Mouse (Mus musculus) lung, postnatal 10 days (tissue): ENCODE results near the gene Grn.
A peak's percentile ranks its signal among the peaks of the same experiment; 100 is the strongest.
"Not testable (repeated sequence)": the region's sequence is repeated elsewhere in the genome, so short reads cannot be mapped to it uniquely, and the experiment has no call there.

Experiments used
- DNase-seq: peaks from one replicate; pipeline ENCODE4 v3.0.0; 2021

The Grn gene

DNA sequence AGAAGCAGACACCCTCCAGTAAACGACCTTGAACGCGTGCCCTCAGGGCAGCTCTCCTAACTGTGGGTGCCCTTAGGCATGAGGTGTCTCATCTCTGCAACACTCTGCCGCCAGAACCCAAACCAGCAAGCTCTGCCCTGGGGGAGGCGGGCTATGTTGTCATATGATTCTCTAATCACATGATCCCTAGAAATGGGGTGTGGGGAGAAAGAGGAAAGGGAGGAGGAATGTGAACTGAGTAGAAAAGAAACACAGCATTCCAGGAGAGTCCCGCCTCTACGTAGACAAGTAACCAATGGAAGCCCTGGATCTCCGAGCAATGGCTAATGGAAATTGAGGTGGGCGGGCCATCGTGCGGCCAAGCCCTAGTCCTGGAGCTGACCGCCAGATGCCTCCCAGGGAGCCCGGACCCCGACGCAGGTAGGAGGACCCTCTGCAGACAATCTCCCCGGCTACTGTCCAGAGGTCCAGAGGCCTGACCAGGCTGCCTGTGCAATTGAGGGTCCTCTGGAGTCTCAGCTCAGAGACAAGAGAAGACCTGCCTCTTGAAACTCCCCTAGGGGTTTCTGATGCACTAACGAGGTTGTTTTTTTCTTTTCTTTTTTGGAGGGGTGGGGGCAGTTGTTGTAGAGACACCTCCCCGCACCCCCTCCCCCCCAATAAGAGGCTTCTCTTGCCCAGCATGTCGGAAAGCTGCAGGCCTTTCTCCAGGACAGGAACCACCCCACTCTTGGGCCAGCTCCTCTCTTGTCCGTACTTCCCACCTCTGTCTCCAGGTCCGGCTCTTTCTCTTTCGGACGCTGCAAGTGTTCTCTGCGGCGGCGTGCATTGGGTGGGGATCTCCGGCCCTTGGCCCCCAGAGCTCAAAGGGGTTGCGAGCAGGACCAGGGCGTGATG is at the start of gene Grn:
Gene Grn, plus strand, starts transcription at position 195 of the 897 bp plus-strand sequence.
- DNase-seq: peak; percentile 96

DNA sequence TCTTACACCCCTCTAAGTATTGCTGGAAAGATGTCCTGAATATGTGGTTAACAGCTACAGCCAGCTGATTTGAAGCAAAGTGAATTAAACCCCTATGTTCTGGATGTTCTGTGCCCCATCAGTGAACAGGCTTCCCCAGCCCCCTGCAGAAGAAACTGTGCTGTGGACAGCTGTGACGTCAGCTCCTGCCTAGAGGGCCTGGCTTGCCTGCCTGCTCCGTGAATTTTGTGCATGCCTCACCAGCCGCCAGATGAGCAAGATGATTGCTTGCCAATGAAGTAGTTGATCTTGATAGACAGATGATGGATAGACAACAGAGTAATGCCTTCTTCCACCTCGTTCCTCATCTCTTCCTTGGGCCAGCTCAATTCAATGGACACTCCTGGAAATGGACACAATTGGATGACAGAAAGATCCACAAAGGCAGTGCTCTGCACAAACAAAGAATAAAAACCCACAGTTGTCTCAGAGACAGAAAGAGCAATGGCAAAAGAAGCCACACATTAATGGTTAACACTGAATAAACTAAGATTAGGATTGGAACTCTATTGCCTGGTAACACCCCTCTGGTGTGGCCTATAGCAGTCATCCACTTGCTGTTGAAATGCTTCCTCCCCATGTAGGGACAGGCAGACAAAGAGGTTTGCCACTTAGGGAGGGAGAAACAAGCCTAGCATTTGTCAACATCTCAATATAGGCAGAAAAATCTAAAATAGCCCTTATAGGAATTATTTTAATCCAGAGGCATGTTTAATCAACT is 48.6 kb upstream of the Grn start:
- no peak for DNase-seq

DNA sequence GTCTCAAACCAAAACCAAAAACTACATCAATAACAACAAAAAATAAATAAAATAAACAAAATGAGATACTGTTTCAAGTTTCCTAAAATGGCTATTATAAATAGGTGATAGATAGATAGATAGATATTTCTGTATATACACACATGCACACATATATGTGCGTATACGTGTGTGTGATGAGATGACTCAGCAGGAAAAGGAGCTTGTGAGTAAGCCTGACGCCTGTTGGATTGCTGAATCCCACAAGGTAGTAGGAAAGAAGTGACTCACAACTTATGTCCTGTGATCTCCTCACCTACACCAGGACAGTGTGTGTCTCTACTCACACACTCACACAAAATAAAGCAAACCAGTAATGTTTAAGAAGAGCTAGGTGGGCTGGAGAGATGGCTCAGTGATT is 47.3 kb upstream of the Grn start:
- DNase-seq: no peak

DNA sequence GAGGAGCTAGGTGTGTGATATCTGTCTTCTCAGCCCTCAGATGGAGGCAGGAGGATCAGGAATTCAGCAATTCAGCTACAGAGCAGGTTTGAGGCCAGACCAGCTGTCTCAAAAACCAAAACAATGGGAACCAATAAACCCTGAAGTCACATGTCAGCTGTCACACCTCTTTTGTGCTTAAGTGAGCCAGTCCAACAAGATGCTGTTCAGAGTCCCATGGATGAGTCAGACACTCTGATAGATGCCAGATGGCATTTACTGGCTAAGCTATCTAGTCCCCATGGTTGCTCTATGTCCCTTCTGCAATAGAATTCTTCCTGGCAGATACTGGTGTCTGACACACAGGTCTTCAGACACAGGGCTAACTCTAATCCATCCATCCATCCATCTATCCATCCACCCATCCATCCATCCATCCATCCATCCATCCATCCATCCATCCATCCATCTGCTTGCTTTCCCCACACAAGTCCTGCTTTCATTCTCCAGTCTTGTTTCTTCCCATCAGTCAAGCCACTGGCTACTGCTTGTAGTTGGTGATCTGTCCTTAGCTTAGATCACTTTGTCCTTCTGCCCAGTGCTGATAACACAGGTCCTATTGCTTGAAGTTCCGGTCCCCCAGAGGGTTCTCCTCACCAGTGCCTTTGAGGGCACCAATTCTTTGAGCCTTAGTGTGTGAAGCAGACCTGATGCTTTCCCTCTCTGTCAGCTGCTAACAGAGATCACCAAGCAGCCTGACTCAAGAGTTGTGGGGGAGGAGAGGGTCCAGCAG is 46.6 kb upstream of the Grn start:
- DNase-seq: no peak

DNA sequence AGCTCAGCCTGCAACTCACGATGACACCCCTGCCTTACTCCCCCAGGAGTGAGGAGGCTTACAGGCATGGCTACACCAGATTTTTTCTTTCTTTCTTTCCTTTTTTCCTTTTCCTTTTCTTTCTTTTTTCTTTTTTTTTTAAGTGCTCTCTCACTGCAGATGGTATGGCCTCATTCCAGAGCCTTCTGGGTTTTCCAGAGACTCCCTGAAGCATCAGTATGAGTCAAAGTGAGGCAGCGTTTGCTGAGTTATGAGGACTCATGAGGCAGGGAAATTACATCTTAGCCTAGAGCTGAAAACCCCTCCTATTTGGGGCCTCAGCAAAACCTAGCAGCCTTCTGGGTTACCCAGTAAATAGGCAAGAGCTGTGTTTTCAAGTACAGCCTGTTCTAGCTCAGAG is 45.7 kb upstream of the Grn start:
- DNase-seq: no peak

DNA sequence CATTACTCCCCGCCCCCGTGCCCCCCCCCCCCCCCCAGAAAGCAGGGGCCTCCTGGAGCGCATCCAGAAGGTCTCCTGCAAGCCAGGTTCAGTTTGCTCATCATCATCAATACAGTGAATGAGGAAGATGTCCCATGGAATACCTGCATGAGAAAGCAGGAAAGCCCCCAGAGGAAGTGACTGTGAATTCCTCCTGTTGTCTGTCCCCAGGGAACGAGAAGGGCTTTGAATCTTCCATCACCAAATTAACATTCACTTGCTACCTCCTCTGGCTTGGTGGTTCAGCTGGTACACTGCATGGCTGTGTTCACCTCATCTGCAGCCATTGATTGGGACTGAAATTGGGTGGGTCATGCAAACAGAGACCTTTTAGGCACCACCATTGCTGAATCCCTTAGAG is 45.0 kb upstream of the Grn start:
- no peak for DNase-seq

DNA sequence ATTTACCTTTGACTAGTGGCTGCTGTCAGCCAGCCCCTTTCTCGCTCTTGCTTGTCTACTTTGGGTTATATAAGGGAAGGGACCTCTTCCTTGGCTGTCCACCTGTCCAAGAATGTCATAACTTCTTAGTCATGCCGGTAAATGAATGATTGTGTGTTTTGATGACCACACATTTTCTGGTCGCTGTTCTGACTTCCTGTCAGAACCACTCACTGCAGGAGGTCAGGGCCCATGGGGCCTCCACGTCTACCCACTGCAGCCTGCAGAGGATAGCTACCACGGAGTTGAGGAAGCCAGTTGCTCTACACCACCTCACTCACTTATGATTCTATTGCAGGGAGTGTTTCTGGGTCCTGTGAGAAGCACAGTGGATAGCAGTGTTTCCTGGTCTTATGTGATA is 44.0 kb upstream of the Grn start:
- DNase-seq: no peak

DNA sequence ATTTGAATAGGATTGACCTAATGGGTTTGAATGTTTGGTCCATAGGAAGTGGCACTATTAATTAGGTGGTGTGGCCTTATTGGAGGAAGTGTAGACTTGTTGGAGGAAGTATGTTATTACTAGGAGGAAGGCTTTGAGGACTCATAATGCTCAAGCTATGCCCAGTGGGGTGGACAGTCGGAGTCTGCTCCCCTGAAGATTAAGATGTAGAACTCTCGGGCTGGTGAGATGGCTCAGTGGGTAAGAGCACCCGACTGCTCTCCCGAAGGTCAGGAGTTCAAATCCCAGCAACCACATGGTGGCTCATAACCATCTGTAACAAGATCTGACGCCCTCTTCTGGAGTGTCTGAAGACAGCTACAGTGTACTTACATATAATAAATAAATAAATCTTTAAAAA is 40.7 kb upstream of the Grn start:
- DNase-seq: not testable (repeated sequence)

DNA sequence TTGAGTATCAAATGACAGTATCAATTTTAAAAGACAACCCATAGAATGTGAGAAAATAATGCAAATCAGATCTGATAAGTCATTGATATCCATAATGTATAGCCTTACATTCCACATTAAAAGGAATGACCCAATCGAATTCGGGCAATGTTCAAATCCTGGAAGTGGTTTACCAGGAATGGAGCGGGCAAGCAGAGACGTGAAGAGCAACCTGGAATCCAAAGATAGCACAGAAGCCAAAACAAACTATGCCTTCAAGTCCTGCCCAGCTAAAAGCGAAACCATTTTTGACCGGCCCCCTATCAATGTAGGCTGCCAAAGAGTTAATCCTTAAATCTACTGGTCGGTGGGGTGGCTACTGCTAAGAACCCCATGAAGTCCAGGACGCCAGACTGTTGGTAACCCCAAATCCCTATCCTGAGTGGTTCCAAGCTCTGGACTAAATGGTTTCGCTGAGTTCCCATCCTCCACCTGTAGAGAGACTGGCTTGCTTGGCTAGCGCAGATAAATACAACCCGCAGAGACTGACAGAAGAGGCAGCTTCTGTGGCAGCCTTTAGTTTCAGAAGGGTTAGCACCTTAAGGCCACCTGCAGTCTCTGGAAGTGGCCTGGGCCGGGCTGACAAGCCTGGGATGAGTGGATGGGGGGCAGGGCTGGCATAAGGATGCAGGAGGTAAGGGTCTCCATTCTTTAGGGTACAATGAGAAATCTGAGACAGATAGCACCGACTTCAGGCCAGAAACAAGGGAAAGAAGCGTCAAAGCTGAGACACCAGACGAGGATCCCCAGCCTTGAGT is 37.5 kb upstream of the Grn start:
- no peak for DNase-seq

DNA sequence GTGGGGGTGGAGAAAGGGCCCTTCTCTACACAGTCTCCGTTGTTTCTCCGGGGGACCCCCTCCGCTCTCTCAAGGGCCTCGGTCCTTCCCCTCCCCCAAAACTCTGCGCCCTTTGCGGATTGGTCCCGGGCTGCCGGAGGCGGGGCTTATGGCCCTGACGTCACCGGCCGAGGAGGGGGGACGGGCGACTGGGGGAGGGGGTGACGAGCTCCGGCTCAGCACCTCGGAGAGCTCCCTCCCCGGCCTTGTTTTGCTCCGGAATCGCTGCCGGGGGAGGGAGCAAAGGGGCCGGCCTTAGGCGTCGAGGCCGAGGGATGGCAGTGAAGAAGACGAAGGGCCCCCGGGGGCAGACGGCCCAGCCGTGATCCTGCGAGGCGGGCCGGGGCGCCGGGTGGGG is 36.9 kb upstream of the Grn start, which contains the start of gene Rundc3a:
Gene Rundc3a, plus strand, starts transcription at position 166 of the 397 bp plus-strand sequence.
- DNase-seq: peak; percentile 91

DNA sequence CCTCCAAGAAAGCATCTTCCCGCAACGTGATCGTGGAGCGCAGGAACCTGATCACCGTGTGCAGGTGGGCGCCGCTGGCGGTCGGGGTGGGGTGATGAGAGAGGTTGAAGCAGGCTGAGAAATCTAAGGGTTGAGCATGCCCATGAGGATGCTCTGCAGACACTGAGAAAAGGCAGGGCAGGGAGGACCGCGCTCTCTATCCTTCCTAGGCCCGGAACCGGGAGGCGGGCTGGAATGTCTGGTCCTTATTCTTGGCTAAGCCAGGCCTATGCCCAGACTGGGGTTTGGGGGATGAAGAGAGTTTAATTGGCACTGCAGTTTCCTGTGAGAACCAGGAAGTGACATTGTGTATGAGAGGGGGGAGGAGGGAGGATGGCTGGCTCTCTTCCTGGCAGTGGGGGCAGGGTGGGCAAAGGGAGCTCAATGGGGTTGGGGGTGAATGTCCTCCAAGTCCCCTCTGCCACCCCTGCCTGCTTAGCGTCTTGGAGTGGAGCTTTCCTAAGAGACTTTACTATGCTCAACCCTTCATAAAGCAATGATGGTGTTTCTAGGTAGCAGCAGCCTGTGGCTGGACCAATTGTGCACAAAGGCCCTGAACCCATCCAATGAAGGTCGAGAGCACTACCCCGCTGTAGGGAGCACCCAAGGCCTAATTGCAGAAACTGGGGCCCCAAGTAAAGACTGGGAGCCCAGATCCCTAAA is 36.2 kb upstream of the Grn start:
- no peak for DNase-seq

DNA sequence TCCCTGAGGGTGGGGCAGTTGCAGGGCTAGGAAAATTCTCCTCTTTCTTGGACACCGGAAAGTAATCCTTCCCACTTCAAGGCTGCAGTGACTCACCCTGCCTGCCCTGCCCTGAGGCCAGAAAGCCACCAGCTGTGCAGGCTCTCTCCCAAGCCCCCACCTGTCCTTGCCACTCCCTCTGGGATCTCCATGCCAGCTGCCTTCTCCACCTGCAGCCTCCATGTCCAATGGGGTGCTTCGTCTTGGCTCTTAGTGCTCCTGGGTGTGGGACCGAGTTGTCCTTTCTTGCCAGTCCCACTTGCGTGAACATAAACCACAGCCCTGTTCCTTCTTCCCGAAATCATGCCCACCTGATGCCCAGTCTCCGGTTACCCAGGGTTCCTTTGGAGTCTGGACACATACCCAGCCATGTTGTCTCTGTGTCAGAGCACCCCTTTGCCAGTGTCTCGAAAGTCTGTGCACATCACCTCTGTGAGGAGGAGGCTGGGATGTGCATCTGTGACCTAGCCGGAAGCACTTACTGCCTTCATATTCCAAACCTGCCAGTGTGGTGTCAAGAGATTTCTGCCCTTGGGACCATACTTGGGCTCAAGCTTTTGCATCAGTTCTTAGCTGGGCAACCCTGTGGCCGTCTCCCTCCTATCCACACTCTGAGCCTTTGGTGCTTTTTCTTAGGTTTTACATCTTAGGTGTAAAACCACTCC is 35.5 kb upstream of the Grn start:
- DNase-seq: no peak

DNA sequence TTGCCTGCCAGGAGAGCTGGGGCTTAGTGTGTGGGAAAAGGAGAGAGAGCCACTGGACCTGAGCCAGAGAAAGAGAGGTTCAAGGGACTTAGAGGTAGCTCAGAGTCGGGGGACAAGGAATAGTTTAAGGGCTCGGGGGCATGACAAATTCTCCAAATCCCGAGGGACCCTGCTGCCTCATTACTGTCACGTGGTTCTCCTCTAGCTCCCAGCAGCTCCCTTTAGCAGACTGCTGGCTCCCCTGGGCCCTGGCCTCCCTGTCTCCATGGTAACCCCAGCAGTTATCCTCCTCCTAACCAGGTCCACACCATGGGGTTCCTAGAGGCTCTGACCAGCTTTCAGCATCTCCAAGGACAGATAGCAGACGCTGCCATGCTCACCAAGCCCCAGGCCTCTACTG is 34.9 kb upstream of the Grn start:
- DNase-seq: no peak

DNA sequence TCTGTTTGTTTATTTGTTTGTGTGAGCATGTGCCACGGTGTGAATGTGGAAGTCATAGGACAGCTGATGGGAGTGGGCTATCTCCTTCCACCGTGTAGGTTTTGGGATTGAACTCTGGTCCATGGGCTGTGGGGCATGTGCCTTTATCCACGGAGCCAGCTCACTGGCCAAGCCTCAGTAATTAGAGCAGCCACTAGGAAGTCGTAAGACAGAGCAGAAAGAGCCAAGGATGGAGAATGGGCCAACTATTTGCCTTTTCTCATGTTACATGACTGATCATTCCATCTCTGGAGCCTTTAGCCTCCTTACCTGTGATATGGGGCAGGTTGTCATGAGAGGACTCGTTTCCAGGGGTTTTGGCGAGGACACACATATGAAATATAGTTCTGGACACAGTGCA is 33.9 kb upstream of the Grn start:
- DNase-seq: no peak

DNA sequence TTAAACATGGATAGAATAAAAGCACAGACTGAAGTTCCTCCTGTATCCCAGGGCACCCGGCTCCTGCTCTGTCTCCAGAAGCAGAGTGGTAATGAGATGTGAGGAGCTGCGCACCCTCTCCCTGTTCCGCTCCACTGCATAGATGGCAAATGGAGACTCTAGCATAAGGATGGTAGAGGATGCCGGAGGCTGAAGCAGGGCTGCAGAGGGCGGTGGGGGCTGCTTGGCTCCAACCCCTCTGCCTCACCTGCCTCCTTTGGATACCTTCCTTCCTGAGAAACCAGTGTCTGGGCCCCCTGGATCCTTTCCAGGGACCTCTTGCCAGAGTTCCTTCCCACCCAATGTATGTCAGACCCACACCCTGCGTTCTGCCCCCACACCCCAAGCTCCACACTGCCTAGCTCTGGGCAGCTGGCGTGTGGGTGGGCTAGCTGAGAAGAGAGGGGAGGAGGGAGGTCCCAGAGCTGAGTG is 33.4 kb upstream of the Grn start:
- no peak for DNase-seq

DNA sequence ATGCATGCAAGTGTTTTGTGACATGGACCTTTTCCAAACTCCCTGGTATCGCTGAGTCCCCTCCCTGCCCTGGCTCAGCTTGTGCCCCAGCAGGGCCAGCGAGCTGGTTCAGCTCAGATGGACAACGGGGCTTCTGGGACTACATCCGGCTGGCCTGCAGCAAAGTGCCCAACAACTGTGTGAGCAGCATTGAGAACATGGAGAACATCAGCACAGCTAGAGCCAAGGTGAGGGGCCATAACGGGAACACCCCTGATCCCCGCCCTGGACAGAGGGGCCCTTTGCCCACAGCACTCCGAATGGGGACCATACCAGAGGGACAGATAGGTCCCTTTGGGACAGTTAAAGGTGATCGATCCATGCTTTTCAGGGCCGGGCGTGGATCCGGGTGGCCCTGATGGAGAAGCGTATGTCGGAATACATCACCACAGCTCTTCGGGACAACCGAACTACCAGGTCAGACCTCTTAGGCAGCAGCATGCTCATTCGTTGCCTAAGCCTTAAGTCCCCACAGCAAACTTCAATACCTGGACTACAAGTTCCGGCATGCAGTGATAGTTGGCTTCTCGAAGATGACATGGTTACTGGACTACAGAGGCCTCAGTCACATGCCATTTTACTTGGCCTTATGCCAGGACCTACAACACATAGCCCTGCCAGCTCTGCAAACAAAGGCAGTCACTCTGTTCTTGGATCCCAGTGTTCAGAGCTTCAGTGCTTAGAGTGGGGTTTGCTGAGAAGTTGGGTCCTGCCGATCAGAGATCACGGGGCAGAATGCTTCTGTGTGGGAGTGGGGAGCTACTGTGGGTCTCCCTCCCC is 31.9 kb upstream of the Grn start:
- DNase-seq: peak; percentile 61

DNA sequence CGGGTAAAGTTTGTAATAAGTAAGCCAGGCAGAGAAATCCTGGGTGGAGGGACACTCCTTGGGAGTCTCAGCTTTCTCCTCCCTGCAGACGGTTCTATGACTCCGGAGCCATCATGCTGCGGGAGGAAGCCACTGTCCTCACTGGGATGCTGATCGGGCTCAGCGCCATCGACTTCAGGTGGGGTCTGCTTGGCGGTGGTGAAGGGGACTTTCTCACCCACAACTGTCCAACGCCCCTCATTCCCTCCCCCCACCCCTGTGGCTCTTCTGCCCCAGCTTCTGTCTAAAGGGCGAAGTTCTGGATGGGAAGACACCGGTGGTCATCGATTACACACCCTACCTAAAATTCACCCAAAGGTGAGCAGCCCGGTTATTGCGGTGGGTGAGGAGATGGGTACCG is 31.0 kb upstream of the Grn start:
- no peak for DNase-seq

DNA sequence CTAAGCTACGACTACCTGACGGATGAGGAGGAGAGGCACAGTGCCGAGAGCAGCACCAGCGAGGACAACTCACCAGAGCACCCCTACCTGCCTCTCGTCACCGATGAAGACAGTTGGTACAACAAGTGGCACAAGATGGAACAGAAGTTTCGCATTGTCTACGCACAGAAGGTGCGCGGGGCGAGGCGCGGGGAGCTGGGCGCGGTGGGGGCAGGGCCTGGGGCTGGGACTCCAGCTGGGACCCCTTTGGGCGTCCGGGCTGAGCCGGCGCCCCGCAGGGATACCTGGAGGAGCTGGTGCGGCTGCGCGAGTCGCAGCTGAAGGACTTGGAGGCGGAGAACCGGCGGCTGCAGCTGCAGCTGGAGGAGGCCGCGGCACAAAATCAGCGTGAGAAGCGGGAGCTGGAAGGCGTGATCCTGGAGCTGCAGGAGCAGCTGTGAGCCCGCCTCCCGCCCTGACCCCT is 30.5 kb upstream of the Grn start:
- DNase-seq: no peak

DNA sequence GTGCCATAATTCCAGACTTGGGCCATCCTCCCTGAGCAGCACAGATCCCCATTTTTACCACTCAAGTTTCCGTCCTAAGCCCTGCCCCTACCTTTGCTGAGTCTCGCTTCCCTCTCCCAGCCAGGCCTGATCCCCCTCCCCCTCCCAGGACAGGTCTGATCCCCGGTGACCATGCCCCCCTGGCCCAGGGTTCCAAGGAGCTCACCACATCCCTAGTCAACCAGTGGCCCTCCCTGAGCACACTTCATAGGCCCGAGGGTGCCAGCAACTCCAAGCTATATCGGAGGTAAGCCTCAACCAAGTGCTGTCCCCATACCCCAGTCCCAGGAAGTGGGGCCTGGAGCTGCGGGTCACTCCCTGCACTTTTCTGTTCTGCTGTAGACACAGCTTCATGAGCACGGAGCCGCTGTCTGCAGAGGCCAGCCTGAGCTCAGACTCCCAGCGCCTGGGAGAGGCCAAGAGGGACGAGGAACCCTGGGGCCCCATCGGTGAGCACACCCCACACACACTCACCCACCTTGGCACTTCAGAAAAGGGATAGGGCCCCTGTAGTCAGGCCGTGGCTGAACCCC is 29.5 kb upstream of the Grn start:
- no peak for DNase-seq
